Mouse (Mus musculus) limb, embryonic 11.5 days (tissue): ENCODE data around the gene Emp3. TPM values are rescaled to one million over a fixed set of nuclear protein-coding genes. Genes with fewer than 3 reads are reported as not detected.

Experiments
- ATAC-seq: fragments of 200-750 bp; cut with Nextera tagmentation; 2 replicates; pipeline ENCODE4 v1.8.0; 2017; ENCODE audit warnings: low read depth; ENCODE audit not compliant: insufficient number of reproducible peaks, low FRiP score, low TSS enrichment
- DNase-seq: peaks from one replicate; pipeline ENCODE4 v3.0.0-alpha.2; 2015; ENCODE audit warnings: low spot score
- H3K27ac ChIP-seq: fragments of 300-500 bp; sonication (generic); replicated peaks from 2 replicates; pipeline ENCODE4 v1.5.1; 2014; ENCODE audit warnings: low read depth, mild to moderate bottlenecking, low read length
- H3K27me3 ChIP-seq: fragments of 300-500 bp; sonication (generic); 2 replicates; pipeline ENCODE4 v1.6.1; 2014; ENCODE audit warnings: mild to moderate bottlenecking, low read length, mixed read lengths; ENCODE audit not compliant: control insufficient read depth, insufficient read depth
- H3K36me3 ChIP-seq: fragments of 300-500 bp; sonication (generic); 2 replicates; pipeline ENCODE4 v1.6.1; 2014; ENCODE audit warnings: mild to moderate bottlenecking, low read length, moderate library complexity, mixed read lengths; ENCODE audit not compliant: control insufficient read depth, insufficient read depth
- H3K4me1 ChIP-seq: fragments of 300-500 bp; sonication (generic); 2 replicates; pipeline ENCODE4 v1.6.1; 2014; ENCODE audit warnings: low read length, mixed read lengths; ENCODE audit not compliant: control insufficient read depth, insufficient read depth
- H3K4me2 ChIP-seq: fragments of 300-500 bp; sonication (generic); 2 replicates; pipeline ENCODE4 v1.6.1; 2014; ENCODE audit warnings: low read depth, mild to moderate bottlenecking, moderate library complexity; ENCODE audit not compliant: severe bottlenecking
- H3K4me3 ChIP-seq: fragments of 300-500 bp; sonication (generic); 2 replicates; pipeline ENCODE4 v1.5.1; 2014; ENCODE audit warnings: low read depth, low read length
- H3K9ac ChIP-seq: fragments of 300-500 bp; sonication (generic); 2 replicates; pipeline ENCODE4 v1.6.1; 2014; ENCODE audit warnings: mild to moderate bottlenecking, low read length
- H3K9me3 ChIP-seq: fragments of 300-500 bp; sonication (generic); 2 replicates; pipeline ENCODE4 v1.6.1; 2016; ENCODE audit warnings: low read length; ENCODE audit not compliant: control insufficient read depth
- WGBS: fragments of 180-500 bp; shearing (Covaris S2); extraction: QIAGEN DNeasy Blood & Tissue Kit; methylation state at CpG from one replicate; pipeline ENCODE4 v1.1.7; 2014; 5-methylcytosine and 5-hydroxymethylcytosine counted together
- polyA plus RNA-seq: library from polyadenylated mRNA; unstranded; fragments of >200 nt; fragmentation: Nextera tagmentation; extraction: Ambion mirVana; gene quantifications from 2 replicates; pipeline ENCODE4 v1.2.1, GENCODE M21; 2014

The Emp3 gene
- polyA plus RNA-seq, 1 experiment from 2014 or later, result 35.9 TPM

DNA sequence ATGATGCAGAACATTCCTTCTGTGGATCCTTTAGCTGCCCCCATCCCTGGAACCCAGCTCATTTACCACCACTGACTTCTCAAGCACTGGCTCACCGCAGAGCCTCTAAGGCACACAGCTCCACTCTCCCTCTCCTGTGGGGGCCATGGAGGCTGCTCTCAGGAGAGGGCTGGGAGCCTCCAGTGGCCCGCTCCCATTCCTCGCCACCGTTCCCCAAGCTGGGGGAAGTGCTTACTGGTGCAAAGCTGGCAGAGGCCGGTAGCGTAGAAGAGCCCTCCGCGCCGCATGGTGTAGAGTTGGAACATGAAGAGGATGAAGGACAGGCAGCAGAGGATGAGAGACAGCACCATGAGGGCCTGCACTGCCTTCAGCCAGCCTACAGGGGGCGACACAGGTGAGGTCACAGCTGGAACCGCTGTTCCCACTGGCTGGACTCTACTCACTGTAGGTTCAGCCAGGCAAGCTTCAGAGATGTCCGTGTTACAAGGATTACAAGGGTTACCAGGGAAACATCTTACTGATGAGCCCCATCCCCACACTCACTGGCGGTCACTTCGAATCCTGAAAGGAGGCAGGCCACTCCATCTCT, 2.0 kb downstream of the Emp3 start:
- H3K4me2 ChIP-seq, result no peak overlapping the region
- H3K27me3 ChIP-seq, result no peaks in the 10 kb centered on the region
- no peak overlapping the region for H3K27ac ChIP-seq
- no peaks in the 10 kb centered on the region for H3K9me3 ChIP-seq
- H3K4me3 ChIP-seq, result no peak overlapping the region
- ATAC-seq, result no peak
- no peaks in the 10 kb centered on the region for H3K36me3 ChIP-seq
- DNase-seq, result no peak
- H3K4me1 ChIP-seq, result peaks cover 46% of the 10 kb centered on the region
- no peak overlapping the region for H3K9ac ChIP-seq
- WGBS, result 71% methylated on average over 14 of the region's 14 CpGs

DNA sequence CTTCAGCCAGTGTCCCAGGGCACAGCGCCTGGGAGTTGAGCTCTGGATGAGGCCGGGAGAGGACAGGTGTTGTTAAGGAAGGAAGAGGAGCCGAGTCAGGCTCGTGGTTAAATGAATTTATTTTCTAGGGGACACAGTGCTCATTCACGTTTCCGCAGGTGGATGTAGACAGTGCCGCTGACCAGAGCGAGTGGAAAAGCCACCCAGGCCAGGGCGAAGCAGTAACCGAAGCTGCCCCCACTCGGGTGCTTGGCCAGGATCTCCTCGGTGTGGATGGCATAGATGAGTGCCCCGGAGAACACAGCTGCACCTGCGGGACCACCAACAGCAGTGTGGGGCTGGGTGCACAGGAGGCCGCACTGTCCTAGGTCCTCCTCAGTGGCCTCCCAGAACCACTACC, 3.3 kb downstream of the Emp3 start:
- DNase-seq, result no peak
- H3K9me3 ChIP-seq, result no peaks in the 10 kb centered on the region
- no peak overlapping the region for H3K9ac ChIP-seq
- H3K27me3 ChIP-seq, result no peaks in the 10 kb centered on the region
- no peak for ATAC-seq
- H3K27ac ChIP-seq, result peak overlapping the region; percentile 89
- no peak overlapping the region for H3K4me3 ChIP-seq
- WGBS, result 88% methylated on average over 15 of the region's 15 CpGs
- H3K36me3 ChIP-seq, result no peaks in the 10 kb centered on the region; the same call in 1 of the 2 replicates
- peaks cover 48% of the 10 kb centered on the region for H3K4me1 ChIP-seq
- peak overlapping the region; percentile 1; the same call in 1 of the 2 replicates for H3K4me2 ChIP-seq

DNA sequence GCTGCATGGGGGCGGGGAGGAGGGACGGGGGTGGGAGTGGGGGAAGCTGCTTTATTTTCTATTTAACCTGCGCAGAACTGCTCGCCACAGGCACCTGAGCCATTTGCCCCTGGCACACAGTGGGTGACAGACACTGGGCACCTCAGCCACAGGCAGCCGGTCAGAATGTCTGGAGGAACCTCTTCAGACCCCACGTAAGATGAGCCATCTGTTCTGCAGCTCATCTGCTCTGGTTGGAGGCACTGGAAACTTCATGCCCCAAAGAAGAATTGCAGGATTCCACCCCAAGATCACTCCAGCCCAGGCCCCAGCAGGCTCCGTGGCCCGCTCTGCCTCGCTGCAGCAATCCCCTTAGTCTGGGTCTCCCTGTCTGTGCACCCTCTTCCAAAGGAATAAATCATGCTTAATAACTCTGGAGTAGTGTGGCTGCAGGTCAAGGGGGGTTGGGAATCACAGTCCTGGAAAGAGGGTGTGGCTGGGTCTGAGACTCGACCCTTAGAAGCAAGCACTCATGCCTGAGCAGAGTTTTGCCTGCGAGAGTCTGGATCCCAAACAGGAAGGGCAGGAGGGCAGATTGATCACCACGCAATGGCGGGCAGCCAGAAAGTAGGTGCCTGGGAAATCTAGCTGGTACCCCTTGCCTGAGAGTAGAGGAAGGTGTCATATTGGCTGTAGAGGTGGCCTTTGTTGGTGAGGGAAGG, 4.0 kb downstream of the Emp3 start:
- no peaks in the 10 kb centered on the region; the same call in 1 of the 2 replicates for H3K36me3 ChIP-seq
- H3K9me3 ChIP-seq, result no peaks in the 10 kb centered on the region
- WGBS, result 20% methylated on average over 13 of the region's 13 CpGs
- H3K4me1 ChIP-seq, result peaks cover 42% of the 10 kb centered on the region
- DNase-seq (peak; percentile 48), ATAC-seq (no peak)
- H3K4me3 ChIP-seq, result 0 out of 2 replicates have a peak overlapping the region, but pooled peaks have one; percentile 15
- H3K27ac ChIP-seq, result peak overlapping the region; percentile 89
- H3K4me2 ChIP-seq, result peak overlapping the region; percentile 40
- no peaks in the 10 kb centered on the region for H3K27me3 ChIP-seq
- H3K9ac ChIP-seq, result peak overlapping the region; percentile 53

DNA sequence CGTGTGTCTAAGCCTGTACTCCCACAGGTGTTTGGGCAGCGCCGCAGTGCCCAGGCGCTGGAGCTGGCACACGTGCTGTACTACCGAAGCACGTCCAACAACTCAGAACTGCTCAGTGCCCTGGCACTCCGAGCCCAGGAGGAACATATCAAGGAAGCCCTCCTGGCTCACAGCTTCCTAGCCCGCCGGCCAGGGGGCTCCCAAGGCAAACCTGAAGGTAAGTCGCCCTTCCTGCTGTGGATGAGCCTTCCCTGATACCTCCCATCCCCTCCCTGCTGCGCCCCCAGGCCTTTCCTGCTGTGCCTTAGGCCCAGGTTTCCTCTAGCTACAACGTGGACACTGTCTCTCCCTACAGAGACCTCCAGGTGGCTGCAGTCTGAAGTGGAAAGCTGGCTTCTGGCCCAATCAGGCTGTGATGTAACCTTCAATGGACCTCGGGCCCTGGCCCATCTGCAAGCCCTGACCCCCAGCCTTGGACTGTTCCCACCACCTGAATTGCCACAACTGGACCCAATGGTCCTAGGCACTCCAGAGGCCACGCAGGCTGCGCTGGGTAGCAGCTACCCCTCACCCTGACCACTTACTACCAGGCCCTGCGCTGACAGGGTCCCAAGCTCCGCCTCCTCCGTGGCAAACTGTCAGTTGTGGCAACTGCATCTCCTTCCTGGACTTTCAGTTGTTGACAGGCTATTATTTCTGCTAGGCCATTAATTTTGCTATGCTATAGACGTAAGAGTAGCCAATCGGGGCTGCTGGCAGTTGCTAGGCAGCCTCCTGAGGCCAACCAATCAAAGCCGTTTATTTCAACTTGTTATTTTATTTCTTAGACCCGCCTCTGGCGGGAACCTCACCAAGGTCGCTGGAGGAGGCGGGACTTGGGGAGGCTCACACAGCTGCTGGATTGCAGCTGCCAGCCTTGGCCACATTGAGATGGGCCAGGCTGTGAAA, 4.9 kb downstream of the Emp3 start:
- Histone ChIP-seq H3K27ac (peak overlapping the region; percentile 89), H3K9ac (peak overlapping the region; percentile 53), H3K36me3 (no peaks in the 10 kb centered on the region; the same call in 1 of the 2 replicates), H3K4me1 (peaks cover 41% of the 10 kb centered on the region), H3K27me3 (no peaks in the 10 kb centered on the region), H3K4me3 (no peak overlapping the region), H3K9me3 (no peaks in the 10 kb centered on the region), H3K4me2 (peak overlapping the region; percentile 40)
- ATAC-seq (peak; percentile 86), DNase-seq (peak; percentile 82)
- 37% methylated on average over 26 of the region's 26 CpGs for WGBS

DNA sequence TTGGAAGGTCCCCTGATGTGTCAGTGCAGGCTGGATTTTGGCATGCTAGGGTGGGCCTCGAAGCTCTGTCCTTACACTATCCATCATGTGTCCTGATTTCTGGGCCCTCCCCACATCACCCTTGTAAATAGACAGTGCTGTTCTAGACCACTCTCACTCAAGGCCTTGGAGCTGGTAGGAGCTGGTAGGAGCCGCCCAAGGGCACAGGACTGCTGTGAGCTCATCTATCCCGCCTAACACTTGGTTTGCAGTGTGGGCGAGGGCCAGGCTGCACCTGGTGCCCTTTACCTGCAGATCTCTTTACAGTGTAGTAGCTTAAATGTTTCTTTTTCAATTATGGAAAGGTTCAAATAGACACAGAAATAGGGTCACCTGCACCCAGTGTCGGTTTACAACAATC, 6.2 kb downstream of the Emp3 start:
- no peak for ATAC-seq
- no peaks in the 10 kb centered on the region; the same call in 1 of the 2 replicates for H3K9me3 ChIP-seq
- no peaks in the 10 kb centered on the region; the same call in 1 of the 2 replicates for H3K36me3 ChIP-seq
- H3K4me3 ChIP-seq, result no peak overlapping the region
- no peaks in the 10 kb centered on the region for H3K27me3 ChIP-seq
- 89% methylated on average over 5 of the region's 5 CpGs for WGBS
- no peak overlapping the region for H3K9ac ChIP-seq
- peaks cover 32% of the 10 kb centered on the region for H3K4me1 ChIP-seq
- H3K4me2 ChIP-seq, result no peak overlapping the region
- no peak overlapping the region for H3K27ac ChIP-seq
- DNase-seq, result no peak

DNA sequence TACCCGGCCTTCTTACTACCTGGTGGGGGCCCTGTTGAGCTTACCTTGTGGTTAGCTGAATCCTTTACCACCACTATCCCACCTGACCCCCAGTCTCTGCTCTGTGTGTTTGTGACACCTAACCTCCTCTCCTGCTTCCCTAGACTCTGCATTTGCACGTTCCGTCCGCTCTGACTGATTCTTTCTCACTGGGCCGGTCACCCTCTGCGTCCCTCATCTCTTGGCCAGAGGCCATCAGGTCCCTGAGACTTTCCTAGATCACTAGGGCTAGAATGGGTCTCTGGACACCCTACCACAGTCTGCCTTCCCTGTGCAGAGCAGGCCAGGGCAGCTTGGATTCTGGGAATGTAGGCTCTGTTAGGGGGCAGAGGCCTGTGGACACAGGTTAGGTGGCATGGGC, 7.1 kb downstream of the Emp3 start:
- DNase-seq (no peak), ATAC-seq (no peak)
- no peaks in the 10 kb centered on the region; the same call in 1 of the 2 replicates for H3K9me3 ChIP-seq
- H3K4me2 ChIP-seq, result no peak overlapping the region; the same call in 1 of the 2 replicates
- no peak overlapping the region for H3K4me3 ChIP-seq
- WGBS, result 88% methylated on average over 6 of the region's 6 CpGs
- H3K9ac ChIP-seq, result peak overlapping the region; percentile 30; the same call in 1 of the 2 replicates
- no peak overlapping the region for H3K27ac ChIP-seq
- peaks cover 5% of the 10 kb centered on the region; the same call in 1 of the 2 replicates for H3K36me3 ChIP-seq
- peaks cover 29% of the 10 kb centered on the region for H3K4me1 ChIP-seq
- no peaks in the 10 kb centered on the region for H3K27me3 ChIP-seq

DNA sequence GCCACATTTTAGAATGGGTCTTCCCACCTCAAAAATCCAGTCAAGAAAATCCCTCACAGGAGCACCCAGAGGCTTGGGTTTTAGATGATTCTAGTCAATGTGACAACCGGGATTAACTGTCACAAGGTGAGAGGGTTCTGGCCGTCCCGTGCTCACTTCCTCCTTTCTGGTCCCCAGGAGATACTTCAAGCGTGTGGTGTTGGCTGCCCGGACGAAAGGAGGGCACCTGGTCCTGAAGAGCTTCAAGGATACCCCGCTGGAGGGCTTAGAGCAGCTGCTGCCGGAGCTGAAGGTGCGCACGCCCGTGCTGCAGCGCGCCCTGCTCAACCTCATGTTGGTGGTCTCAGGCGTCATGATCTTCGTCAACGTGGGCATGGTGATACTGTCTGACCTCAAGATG, 12.1 kb downstream of the Emp3 start:
- ATAC-seq, result no peak

DNA sequence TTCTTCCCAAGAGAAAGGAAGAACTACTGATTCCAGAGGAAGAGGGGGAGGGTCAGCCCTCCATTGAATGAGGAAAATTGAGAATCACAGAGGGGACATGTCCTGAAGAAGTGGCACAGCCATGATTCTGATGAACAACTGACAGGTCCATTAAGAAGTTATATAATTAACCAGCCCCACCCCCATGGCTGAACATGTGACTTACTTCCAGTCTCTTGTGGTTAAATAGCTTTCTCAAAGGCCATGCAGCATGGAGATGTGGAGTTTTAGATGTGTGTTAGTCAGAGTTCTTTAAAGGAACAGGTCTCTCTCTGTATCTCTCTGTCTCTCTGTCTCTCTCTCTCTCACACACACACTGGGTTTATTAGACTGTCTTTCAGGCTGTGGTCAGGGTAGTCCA, 12.8 kb downstream of the Emp3 start:
- Histone ChIP-seq H3K4me3 (no peak overlapping the region), H3K9me3 (no peaks in the 10 kb centered on the region; the same call in 1 of the 2 replicates), H3K27ac (no peak overlapping the region), H3K27me3 (no peaks in the 10 kb centered on the region), H3K9ac (no peak overlapping the region), H3K36me3 (peaks cover 5% of the 10 kb centered on the region; the same call in 1 of the 2 replicates), H3K4me1 (no peaks in the 10 kb centered on the region), H3K4me2 (no peak overlapping the region)
- DNase-seq (no peak), ATAC-seq (no peak)

More for the DNA sequence above, 12.1 kb downstream of the Emp3 start:
- Histone ChIP-seq H3K4me1 (peaks cover 1% of the 10 kb centered on the region; the same call in 1 of the 2 replicates), H3K4me2 (no peak overlapping the region), H3K9me3 (no peaks in the 10 kb centered on the region; the same call in 1 of the 2 replicates), H3K27ac (no peak overlapping the region), H3K27me3 (no peaks in the 10 kb centered on the region), H3K4me3 (no peak overlapping the region), H3K9ac (no peak overlapping the region), H3K36me3 (peaks cover 5% of the 10 kb centered on the region; the same call in 1 of the 2 replicates)
- no peak for DNase-seq
- 95% methylated on average over 16 of the region's 16 CpGs for WGBS
